Mouse (Mus musculus) left cerebral cortex, postnatal 14 days (tissue): Measurements from ENCODE around the gene Tmigd3. TPM values are rescaled to one million over a fixed set of nuclear protein-coding genes. Genes with fewer than 3 reads are reported as not detected.
A peak's percentile ranks its signal among the peaks of the same experiment; 100 is the strongest.

Experiments
- DNase-seq, 2 experiments: peaks; one replicate each; pipeline ENCODE4 v3.0.0; 2021 to 2022; ENCODE audit warnings: low spot score in 2 of 2, mixed read lengths in 1 of 2
- intact Hi-C: fragments of 180-260 bp; cut with DNase I; formaldehyde crosslinking; loops from one replicate; pipeline ENCODE4 v1.15.1; 2025
- total RNA-seq, 2 experiments: library from RNA; stranded (reverse); gene quantifications; 2 replicates each; pipeline ENCODE4 v1.2.3; 2021

Gene Tmigd3
- total RNA-seq, 2 experiments from 2014 or later, result 0.35 TPM; not detected in 1

DNA sequence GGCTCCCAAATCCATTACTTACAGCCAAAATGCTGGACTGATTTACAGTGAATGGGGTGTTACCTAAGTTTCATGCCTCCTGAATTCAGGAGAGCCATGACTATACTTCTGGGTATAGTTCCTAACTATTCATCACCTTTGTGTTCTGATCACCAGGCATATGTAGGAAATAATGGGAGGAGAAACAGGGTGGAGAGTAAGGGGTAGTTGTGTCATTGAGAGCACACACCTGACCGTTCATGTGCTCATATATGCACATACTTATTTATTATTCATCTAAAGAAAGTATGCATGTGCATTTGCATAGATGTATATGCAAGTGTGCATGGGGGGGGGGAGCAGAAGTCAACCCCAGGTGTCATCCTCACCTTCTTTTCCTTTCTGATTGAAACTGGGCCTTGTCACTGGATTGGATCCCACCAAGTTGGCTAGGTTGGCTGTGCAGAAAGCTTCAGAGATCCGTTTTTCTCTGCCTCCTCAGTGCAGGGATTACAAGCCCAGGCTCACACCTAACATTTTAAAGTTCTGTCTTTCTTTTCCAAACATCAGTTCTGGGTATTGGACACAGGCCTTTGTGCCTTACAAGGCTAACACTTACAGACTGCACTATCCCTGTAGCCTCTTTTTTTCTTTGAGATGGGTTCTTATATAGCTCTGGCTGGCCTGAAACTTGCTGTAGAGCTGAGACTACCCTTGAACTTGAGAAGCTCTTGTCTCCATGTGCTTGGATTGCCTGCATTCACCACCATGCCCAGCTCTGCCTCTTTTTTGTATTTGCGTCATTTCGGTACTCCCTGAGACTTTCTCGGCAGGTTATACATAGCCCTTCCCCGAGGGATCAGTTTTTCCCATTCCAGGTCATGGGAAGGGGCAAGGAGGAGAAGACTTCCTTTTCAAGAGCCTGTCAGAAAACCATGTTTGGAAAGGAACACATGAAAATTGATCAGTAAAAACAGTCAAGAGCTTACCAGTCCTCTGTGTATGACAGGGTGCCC lies 3.0 kb downstream of the Tmigd3 start:
- no peak for DNase-seq
- intact Hi-C loops, result no loop called here

DNA sequence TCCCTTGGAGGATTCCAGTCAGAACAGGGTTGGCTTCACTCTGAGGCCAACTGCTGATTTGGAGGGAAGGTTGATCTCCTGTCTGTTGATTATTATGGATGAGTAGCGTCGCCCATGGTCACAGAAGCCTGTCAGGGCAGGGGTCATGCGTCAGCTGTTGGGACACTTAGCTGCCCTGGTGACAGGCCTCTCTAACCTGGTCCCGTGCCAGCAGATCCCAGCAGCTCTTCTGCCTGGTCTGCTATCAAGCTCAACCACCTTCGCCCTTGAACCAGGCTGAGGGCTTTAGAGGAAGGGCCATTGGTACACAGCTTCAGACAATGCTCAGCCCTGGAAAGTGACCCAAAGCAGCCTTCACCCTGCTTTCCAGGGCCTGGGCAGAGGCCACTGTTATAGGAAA lies 5.3 kb downstream of the Tmigd3 start:
- no peak for DNase-seq
- intact Hi-C loops, result no loop called here

DNA sequence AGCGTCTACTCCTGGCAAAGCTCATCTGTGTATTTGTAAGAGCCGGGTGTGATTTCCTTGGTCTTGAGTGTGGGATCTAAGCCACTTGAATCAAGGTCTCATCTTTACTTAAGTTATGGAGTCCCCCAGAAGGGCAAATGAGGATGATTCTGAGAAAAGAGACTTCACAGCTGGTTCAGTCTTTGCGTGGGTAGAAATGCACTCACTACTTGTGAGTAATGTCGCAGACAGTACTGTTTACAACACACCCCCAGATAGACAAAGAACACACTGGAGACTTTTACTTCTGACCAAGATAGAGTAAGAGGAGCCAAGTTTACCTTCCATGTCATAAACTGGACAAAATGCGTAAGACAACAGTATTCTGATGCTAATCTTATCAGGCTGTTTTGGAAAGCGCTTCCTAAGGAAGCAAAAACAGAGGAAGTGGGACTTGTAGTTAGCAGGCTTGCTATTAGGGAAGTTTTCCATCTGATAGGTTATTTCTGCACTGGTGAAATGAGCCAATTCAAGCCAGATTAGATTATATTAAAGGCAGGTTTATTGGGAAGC lies 6.6 kb downstream of the Tmigd3 start:
- peak in 1 of 2 experiments; percentile 65 for DNase-seq
- intact Hi-C loops, result no loop called here

DNA sequence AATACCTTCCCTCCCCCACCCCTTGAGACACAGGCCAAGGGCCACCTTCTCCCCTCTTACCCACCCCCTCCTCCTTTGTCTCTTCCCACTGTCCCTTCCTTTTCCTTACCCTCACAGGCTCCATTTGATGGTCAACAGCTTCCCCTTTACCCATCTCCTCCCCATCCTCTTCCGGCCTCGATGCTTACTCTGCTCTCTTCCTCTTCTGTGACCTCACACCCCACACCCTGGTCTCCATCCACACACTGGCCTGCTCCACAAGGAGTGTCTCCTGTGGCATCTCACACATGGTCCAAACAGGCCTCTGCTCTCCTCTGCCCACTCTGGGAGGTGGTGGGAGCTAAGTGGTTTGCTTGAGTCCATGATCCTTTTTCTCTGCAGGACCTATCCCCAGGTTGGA lies 7.2 kb downstream of the Tmigd3 start:
- intact Hi-C loops, result no loop called here
- DNase-seq, result no peak

DNA sequence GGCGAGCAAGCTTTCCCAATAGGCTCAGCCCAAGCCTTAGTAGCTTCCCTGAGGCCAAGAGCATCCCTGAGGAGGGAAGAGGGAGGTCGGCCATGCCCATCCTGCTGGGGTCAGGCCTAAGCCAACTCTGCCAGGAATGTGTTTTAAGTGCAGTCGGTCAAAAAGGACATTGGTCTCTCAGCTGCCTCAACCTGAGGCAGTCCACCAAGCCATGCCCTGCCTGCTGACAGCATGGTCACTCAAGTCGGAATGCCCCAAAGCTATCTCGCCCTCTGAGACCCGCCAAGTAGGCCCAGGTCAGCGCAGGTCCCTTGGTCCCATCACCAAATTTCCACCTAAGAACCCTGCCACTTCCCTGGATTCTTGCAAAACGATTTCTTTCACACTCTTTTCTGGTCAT lies 8.0 kb downstream of the Tmigd3 start:
- DNase-seq, result no peak
- intact Hi-C loops, result no loop called here

DNA sequence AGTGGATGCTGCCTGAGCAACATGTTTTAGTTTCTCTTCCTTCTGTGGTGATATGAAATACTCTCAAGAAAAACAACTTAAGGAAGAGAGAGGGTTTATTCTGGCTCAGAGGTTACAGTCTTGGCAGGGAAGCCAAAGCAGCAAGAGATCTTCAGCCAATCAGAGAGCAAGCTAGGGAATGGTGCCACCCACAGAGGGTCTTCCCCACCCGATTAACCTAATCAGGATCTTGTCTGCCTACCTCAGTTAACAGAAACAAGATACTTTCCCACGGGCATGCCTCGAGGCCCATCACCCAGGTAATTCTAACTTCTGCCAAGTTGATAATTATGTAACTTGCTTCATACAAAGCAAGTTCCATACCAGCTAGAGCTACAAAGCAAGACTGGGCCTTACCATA lies 9.7 kb downstream of the Tmigd3 start:
- DNase-seq, result no peak
- intact Hi-C loops, result no loop called here

DNA sequence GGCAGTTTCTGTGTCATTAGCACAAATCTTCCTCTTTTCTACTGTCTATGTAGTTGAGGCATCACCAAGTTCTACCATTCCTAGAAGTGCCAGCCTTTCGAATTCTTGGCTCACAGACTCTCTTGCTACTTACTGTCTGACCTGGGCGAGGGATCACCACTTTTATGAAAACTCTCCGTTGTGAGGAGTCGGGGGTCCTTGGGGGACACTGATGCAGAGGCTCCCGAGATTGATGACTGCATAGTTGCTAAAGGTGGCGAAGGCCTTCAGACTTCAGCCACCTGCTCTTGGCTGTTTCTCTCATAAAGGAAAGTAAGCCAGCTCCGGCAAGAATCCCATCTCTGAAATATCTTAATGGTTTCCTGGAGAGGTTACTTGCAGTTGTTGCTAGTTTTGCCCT lies 11.4 kb downstream of the Tmigd3 start:
- DNase-seq, result no peak
- intact Hi-C loops, result no loop called here

DNA sequence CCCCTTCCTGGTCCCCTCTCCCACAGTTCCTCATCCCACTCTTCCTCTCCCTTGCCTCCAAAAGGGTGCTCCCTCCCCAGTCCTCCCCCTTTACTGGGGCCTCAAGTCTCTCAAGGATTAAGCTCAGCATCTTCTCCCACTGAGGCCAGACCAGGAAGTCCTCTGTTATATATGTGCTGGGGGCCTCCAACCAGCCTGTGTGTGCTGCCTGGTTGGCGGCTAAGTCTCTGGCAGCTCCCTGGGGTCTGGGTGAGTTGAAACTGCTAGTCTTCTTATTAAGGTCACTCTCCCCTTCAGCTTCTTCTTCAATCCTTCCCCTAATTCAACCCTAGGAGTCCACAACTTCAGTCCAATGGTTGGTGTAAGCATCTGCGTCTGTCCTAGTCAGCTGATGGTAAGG lies 12.4 kb downstream of the Tmigd3 start:
- no peak for DNase-seq
- intact Hi-C loops, result no loop called here

DNA sequence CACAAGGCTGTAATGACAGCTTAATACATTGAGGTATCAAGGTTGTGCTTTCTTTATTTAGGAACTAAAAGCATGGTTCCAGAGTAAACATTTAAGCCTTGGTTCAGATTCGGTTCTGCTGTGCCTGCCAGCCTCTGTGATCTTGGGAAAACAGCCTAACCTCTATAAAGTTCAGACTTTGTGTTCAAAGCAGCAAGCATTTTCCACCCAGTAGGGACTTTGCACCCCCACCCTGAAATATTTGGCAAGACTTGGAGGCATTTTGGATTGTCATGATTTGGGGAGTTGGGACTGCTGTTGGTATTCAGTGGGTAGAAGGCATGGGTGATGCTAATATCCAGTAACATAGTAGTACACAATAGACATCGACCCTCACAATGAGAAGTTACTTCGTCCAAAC lies 18.3 kb downstream of the Tmigd3 start:
- DNase-seq, result no peak
- intact Hi-C loops, result no loop called here

DNA sequence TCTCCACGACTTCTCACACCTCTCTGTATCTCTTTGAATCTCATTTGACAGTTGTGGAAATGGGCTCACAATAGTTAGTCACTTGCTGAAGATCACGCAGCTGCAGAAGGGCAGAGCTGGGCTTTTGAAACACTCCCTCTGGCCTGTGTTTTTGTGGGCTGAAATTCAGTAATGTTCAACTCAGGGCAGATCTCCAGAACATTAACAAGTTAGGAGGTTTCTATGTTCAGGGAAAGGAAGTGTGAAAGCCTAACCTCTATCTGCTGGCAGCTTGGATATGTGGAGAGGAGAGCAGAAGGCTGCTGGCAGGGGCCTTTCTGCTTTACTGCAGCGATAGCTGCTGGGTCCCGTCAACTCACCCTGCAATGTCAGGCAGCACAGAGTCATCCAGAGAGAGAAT lies 19.5 kb downstream of the Tmigd3 start:
- intact Hi-C loops, result loop anchor here (10.0 kb wide), 1 partner anchor 85 kb away; the partner anchor contains the start of gene Rap1a
- DNase-seq, result no peak

DNA sequence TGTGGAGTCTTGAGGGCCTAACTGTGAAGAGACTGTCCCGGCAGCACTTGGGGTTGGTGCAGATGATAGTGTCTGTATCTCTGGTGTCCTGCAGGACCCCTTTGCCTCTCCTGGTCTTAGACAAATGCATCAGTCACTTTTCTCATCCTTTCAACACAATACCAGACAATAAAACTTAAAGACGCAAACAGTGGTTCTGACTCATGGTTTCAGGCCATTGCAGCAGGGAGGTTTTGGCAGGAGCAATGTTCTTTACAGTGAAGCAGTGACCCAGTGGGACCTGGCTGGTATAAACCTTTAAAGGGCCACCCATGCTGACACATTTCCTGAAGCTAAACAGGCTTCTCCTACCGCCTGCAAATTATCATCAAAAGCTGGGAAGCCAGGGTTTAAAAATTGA lies 20.4 kb downstream of the Tmigd3 start:
- no peak for DNase-seq
- intact Hi-C loops, result loop anchor here (10.0 kb wide), 1 partner anchor 86 kb away; the partner anchor contains the start of gene Rap1a

DNA sequence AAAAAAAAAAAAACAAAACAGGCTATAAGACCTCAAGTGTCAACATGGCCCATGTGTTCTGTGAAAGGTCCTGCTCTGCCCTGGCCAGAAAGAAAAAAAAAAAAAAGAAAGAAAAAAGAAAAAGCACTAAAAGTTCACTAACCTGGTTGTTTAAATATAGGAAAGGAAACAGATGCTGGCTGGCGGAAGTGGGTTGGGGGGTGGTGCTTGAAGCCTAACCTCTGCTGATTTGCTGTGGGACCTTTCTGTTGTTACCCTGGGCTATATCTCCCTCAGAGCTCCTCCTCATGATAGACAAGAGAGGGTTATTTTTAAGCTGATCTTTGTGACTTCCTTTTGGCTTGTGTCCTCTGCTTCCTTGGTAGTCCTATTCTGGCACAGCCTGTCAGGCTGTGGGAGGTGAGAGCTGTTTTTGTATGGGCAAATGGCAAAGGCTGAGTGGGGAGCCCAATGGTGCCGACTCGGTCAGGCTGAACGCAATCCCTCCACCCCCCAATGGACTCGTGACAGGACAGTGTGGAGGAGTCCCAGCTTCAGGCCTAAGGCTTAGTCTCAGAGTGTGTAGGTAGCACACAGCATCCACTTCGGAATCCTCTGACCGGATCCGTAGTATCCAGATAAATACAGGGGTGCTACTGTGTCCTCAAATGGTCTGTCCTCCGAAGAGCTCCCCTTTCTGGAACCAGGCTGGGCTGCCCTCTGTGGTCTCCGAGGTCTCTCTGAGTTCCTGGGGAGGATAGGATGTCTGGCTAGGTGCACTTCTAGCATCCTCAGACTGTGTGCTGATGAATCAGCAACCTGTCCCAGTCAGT lies 21.3 kb downstream of the Tmigd3 start:
- intact Hi-C loops, result loop anchor here (10.0 kb wide), 1 partner anchor 87 kb away; the partner anchor contains the start of gene Rap1a
- DNase-seq, result peak in 1 of 2 experiments; percentile 42

DNA sequence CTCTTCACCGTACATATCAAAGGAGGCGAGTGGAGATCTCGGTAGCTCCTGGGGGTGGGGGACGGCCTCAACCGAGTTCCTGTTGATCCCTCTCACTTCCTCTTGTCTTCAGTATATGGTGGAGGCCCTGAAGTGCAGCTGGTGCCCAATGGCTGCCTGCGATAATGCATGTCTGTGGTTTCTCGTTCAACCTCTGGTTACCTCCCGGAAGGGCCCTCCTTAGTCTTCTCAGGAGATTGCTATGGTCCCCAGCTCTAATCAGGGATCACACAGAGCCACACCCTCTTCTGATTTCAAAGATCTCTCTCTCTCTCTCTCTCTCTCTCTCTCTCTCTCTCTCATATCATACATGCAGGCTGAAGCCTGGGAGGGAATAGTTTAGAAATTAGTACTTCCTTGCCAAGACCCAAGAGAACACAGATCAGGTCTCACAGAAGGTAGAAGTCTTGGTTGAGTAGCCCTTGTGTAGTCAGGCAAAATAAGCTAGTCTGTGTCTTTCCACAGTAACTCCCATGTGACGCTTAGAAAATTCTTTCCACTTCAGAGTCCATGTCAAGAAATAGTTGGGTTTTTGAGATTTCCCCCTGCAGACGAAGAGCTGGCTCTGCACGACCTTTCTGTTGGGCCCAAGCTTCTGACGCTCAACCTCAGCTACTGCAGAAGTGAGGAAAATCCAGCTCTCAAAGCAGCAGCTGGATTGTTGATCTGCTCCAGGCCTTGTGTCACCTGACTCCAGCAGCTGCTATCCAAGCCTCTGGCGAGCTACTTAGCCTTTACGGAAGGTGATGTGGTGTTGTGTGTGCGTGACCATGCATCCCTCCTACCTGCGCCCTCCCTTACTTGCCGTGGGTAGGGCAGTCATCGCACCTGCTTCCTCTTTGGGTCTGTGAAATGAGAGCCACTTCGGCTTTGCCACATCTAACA lies 22.1 kb downstream of the Tmigd3 start:
- intact Hi-C loops, result loop anchor here (10.0 kb wide), 1 partner anchor 88 kb away; the partner anchor contains the start of gene Rap1a

DNA sequence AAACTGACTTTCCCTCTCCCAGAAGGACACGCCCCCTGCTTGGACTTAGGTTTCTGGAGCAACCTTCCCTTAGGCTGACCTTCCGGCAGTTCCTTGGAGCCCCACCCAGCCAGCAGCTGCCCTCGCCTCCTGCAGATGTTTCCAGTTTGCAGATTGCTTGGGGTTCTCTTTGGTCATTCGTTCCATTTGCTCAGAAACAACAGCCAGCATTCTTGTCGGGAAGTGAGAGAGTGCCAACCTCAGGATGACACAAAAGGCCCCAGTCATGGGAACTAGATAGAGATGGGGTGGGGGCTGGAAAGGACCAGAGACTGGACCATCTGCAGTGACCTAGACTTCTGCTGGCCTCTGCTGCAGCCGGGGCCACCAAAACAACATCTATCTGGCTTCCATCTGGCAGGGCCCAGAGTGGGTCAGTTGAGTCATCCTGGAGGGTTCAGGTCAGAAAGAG lies 23.3 kb downstream of the Tmigd3 start:
- intact Hi-C loops, result loop anchor here (10.0 kb wide), 1 partner anchor 89 kb away; the partner anchor contains the start of gene Rap1a
- DNase-seq, result no peak

More for the DNA sequence above, 22.1 kb downstream of the Tmigd3 start:
- DNase-seq, result no peak

DNA sequence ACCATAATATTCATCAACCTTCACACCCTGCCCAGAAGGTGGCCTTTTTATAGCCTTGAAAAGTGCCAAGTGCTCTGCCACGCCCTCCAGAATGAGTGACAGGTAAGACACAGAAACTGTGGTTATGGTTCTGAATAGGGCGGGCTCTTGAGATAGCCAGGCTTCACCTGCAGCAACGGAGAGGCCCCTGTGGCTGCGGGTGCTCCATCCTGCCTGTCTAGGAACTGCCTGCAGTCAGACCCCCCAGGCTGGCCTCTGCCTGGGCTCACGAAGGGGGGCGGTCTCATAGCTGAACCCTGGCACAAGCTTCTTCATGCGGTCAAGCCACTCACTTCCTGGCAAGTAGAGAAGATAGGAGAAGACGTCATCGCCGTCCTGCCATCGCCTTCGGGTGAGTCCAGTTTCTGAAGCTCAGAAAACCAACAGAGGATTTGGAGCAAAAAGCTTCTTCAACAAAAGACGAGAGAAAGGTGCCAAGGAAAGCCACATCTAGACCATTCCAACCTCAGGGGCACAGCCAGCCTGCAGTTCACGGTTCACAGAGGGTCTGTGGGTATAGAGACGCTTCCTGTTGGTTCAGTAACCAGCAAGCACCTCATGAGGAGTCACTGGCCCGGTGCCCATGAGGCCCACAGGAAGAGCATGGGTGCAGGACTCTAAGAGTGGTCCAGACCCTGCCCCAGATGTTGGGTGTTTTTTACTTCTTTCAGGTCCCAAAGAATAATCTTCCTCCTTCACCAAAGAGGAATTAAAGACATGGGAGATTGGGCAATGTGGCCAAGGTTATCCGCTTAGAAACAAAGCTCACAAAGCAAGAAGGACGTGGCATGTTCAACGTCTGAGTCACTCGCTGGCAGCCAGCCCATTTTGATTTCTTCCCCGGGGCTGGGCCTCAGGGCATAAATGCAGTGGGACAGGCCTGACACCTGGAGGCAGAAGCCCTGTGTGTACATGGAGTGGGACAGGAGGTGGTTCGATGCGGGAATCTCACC lies 24.2 kb downstream of the Tmigd3 start:
- DNase-seq, result peak; percentile 69 to 76

DNA sequence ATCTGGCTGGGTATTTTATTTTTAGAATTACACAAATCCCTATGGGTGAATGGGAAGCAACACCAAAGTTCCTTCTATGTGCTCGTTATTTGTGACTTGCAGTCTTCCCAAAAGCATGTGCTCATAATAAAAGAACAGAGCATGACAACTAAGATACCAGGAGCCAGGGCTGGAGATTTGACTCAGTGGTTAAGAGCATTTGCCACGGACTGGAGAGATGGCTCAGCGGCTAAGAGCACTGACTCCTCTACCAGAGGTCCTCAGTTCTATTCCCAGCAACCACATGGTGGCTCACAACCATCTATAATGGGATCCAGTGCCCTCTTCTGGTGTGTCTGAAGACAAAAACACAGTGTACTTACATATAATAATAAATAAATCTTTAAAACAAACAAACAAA lies 26.1 kb downstream of the Tmigd3 start:
- intact Hi-C loops, result loop anchor here (5.0 to 10.0 kb wide), 3 partner anchors 92 to 210 kb away; partner anchors contain the start of genes Ddx20 and Rap1a

More for the DNA sequence above, 24.2 kb downstream of the Tmigd3 start:
- intact Hi-C loops, result loop anchor here (5.0 to 10.0 kb wide), 3 partner anchors 90 to 208 kb away; partner anchors contain the start of genes Ddx20 and Rap1a

DNA sequence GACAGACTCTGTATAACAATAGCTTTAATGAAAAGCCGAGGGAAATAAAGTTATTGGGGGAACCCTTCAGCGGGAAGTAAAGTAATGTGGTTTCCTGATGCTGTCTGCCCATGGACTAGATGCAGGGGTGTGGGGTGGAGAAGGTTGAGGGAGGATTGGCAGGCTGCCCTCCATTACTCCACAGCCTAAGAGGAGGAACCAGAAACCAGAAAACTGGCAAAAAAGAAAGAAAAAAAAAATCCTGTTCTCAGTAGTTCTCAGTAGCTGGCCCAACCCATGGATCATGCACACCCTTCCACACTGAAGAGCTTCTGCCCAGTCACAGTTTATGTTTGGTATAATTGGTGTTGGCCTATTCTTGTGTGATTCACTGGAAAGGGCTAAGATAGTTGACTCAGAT lies 27.6 kb downstream of the Tmigd3 start:
- intact Hi-C loops, result loop anchor here (5.0 to 10.0 kb wide), 3 partner anchors 94 to 211 kb away; partner anchors contain the start of genes Ddx20 and Rap1a
- peak in 1 of 2 experiments; percentile 45 for DNase-seq

More for the DNA sequence above, 26.1 kb downstream of the Tmigd3 start:
- DNase-seq, result no peak
